Mouse (Mus musculus) midbrain, embryonic 10.5 days (tissue): Measurements from ENCODE around the gene Olfr1080. TPM values are rescaled to one million over a fixed set of nuclear protein-coding genes. Genes with fewer than 3 reads are reported as not detected.
"Not testable (repeated sequence)": the region's sequence is repeated elsewhere in the genome, so short reads cannot be mapped to it uniquely, and the experiment has no call there.

Source experiments
- DNase-seq: peaks from one replicate; pipeline ENCODE4 v3.0.0-alpha.2; 2017; ENCODE audit warnings: low spot score
- H3K27ac ChIP-seq: fragments of 300-500 bp; sonication (generic); replicated peaks from 2 replicates; pipeline ENCODE4 v1.5.1; 2016; ENCODE audit warnings: mild to moderate bottlenecking
- H3K27me3 ChIP-seq: fragments of 300-500 bp; sonication (generic); 2 replicates; pipeline ENCODE4 v1.6.1; 2016; ENCODE audit warnings: low read depth, mild to moderate bottlenecking; ENCODE audit not compliant: poor library complexity, severe bottlenecking
- H3K36me3 ChIP-seq: fragments of 300-500 bp; sonication (generic); 2 replicates; pipeline ENCODE4 v1.6.1; 2016; ENCODE audit warnings: mild to moderate bottlenecking, moderate library complexity
- H3K4me1 ChIP-seq: fragments of 300-500 bp; sonication (generic); 2 replicates; pipeline ENCODE4 v1.6.1; 2016
- H3K4me3 ChIP-seq: fragments of 300-500 bp; sonication (generic); 2 replicates; pipeline ENCODE4 v1.5.1; 2016; ENCODE audit warnings: mild to moderate bottlenecking, moderate library complexity
- H3K9me3 ChIP-seq: fragments of 300-500 bp; sonication (generic); replicated peaks from 2 replicates; pipeline ENCODE4 v1.6.1; 2016; ENCODE audit warnings: mild to moderate bottlenecking
- WGBS: fragments of 180-500 bp; shearing (Covaris S2); methylation state at CpG from one replicate; pipeline ENCODE4 v1.1.7; 2016; 5-methylcytosine and 5-hydroxymethylcytosine counted together
- polyA plus RNA-seq: library from polyadenylated mRNA; unstranded; fragments of >200 nt; fragmentation: Nextera tagmentation; extraction: Ambion mirVana; gene quantifications from 2 replicates; pipeline ENCODE4 v1.2.1, GENCODE M21; 2016

Olfr1080 gene
- not detected in 2 replicates for polyA plus RNA-seq

GRCm38 (mm10) chr2:86558135-86558534 lies at the start of gene Olfr1080:
Gene Olfr1080 (minus strand): TSS chr2:86558235.
- H3K27ac ChIP-seq, H3K4me1 ChIP-seq, H3K4me3 ChIP-seq, H3K9me3 ChIP-seq, H3K36me3 ChIP-seq, H3K27me3 ChIP-seq, DNase-seq: not testable (repeated sequence)

- not testable (repeated sequence) for H3K9me3 ChIP-seq, H3K27ac ChIP-seq, DNase-seq, H3K27me3 ChIP-seq, H3K4me3 ChIP-seq, H3K4me1 ChIP-seq, H3K36me3 ChIP-seq
- WGBS, result 71% methylated on average over 1 of the region's 1 CpGs
Observed at GRCm38 (mm10) chr2:86598866-86599265, 40.8 kb upstream of the Olfr1080 start, which contains the start of gene Olfr1082. Gene Olfr1082 (minus strand): TSS chr2:86598966.

GRCm38 (mm10) chr2:86542380-86542779 lies 15.7 kb downstream of the Olfr1080 start, which contains the start of gene Olfr1079:
Gene Olfr1079 (minus strand): TSS chr2:86542480.
- no peaks in the 10 kb centered on the region for H3K4me1 ChIP-seq
- no peaks in the 10 kb centered on the region for H3K9me3 ChIP-seq
- no peaks in the 10 kb centered on the region for H3K36me3 ChIP-seq
- no peak within 1 kb of the TSS for H3K27ac ChIP-seq
- WGBS, result 79% methylated on average over 1 of the region's 1 CpGs
- H3K4me3 ChIP-seq, result no peak within 1 kb of the TSS
- no peak for DNase-seq
- H3K27me3 ChIP-seq, result no peaks in the 10 kb centered on the region

DNA sequence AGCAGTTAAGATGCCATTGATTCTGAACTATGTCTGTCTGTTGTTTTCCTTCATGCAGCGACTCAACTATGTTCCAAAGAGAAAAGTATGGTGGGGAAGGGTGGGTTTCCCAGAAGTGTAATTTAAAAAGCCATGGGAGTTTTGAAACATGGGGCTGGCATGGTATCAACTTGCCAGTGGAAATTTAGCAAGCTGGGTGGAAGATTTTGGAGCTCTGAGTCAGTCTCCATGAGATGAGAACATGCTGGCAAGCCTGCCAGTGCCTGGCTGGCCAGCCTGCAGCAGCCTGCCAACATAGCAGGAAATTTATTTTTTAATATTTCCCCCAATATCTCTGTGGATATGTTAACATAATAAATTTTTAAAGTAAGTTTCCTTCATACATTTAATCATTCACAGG lies 27.0 kb downstream of the Olfr1080 start:
- Histone ChIP-seq H3K4me1 (no peaks in the 10 kb centered on the region), H3K4me3 (no peak overlapping the region), H3K27me3 (no peaks in the 10 kb centered on the region), H3K27ac (no peak overlapping the region), H3K36me3 (no peaks in the 10 kb centered on the region), H3K9me3 (no peaks in the 10 kb centered on the region)
- DNase-seq, result no peak
- 76% methylated on average over 1 of the region's 1 CpGs for WGBS

DNA sequence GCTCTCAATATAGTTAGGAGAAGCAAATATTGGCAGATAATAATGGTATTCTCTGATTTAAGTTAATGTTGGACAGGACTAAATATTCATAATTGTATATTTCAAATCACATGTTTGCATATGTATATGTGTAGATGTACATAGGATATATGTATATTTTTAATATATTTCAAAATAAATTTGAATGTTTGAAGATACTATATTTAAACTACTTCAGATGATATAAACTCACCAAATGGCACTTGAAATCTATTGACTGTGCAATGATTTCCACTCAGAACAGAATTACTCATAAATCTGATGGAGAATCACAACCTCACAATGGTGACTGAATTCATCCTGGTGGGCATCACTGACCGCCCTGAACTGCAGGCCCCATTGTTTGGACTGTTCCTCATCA lies 49.9 kb downstream of the Olfr1080 start, which contains the start of gene Olfr1076:
Gene Olfr1076 (plus strand): TSS at position 301 of the 400 bp plus-strand sequence.
- no peaks in the 10 kb centered on the region for H3K9me3 ChIP-seq
- H3K4me1 ChIP-seq, result no peaks in the 10 kb centered on the region
- DNase-seq, result no peak
- H3K36me3 ChIP-seq, result no peaks in the 10 kb centered on the region
- 86% methylated on average over 1 of the region's 1 CpGs for WGBS
- H3K4me3 ChIP-seq, result no peak within 1 kb of the TSS
- H3K27ac ChIP-seq, result no peak within 1 kb of the TSS
- H3K27me3 ChIP-seq, result no peaks in the 10 kb centered on the region

Other genes with a start within 250 kb of the Olfr1080 start
- not detected in 2 replicates for gene Olfr1053, start 243.0 kb downstream of the Olfr1080 start, polyA plus RNA-seq
- gene Olfr1054, start 222.8 kb downstream of the Olfr1080 start, polyA plus RNA-seq, result not detected in 2 replicates
- not detected in 2 replicates for gene Olfr1055, start 208.0 kb downstream of the Olfr1080 start, polyA plus RNA-seq
- not detected in 2 replicates for gene Olfr1056, start 195.8 kb downstream of the Olfr1080 start, polyA plus RNA-seq
- gene Olfr1057, start 179.8 kb downstream of the Olfr1080 start, polyA plus RNA-seq, result not detected in 2 replicates
- not detected in 2 replicates for gene Olfr1058, start 169.7 kb downstream of the Olfr1080 start, polyA plus RNA-seq
- gene Olfr1061, start 144.2 kb downstream of the Olfr1080 start, polyA plus RNA-seq, result not detected in 2 replicates
- gene Olfr1062, start 131.5 kb downstream of the Olfr1080 start, polyA plus RNA-seq, result not detected in 2 replicates
- not detected in 2 replicates for gene Olfr1065, start 107.6 kb downstream of the Olfr1080 start, polyA plus RNA-seq
- not detected in 2 replicates for gene Olfr1066, start 102.0 kb downstream of the Olfr1080 start, polyA plus RNA-seq
- gene Olfr228, start 70.8 kb downstream of the Olfr1080 start, polyA plus RNA-seq, result not detected in 2 replicates
- gene Olfr1076, start 49.8 kb downstream of the Olfr1080 start, polyA plus RNA-seq, result not detected in 2 replicates
- not detected in 2 replicates for gene Olfr1079, start 15.8 kb downstream of the Olfr1080 start, polyA plus RNA-seq
- not detected in 2 replicates for gene Olfr1082, start 40.7 kb upstream of the Olfr1080 start, polyA plus RNA-seq
- not detected in 2 replicates for gene Olfr1084, start 81.5 kb upstream of the Olfr1080 start, polyA plus RNA-seq
- gene Olfr1085, start 103.8 kb upstream of the Olfr1080 start, polyA plus RNA-seq, result not detected in 2 replicates
- gene Olfr1086, start 121.9 kb upstream of the Olfr1080 start, polyA plus RNA-seq, result not detected in 2 replicates
- gene Olfr1087, start 140.2 kb upstream of the Olfr1080 start, polyA plus RNA-seq, result not detected in 2 replicates
- gene Olfr1089, start 175.5 kb upstream of the Olfr1080 start, polyA plus RNA-seq, result not detected in 2 replicates
- gene Olfr1090, start 200.8 kb upstream of the Olfr1080 start, polyA plus RNA-seq, result not detected in 2 replicates
- not detected in 2 replicates for gene Olfr1093, start 224.2 kb upstream of the Olfr1080 start, polyA plus RNA-seq